Mouse (Mus musculus) small intestine, adult 2 months (tissue): Measurements from ENCODE around the gene Procr.

Experiments
- CTCF ChIP-seq: fragments of 200-500 bp; IDR thresholded peaks from 2 replicates; pipeline ENCODE4 v1.5.1; 2012; ENCODE audit warnings: low read depth, mild to moderate bottlenecking, control low read depth, inconsistent platforms, low read length, moderate library complexity, mixed read lengths; ENCODE audit not compliant: insufficient replicate concordance, insufficient read length; ENCODE audit errors: extremely low read depth
- POLR2A ChIP-seq: fragments of 200-500 bp; IDR thresholded peaks from 2 replicates; pipeline ENCODE4 v1.6.1; 2012; ENCODE audit warnings: low read depth, mild to moderate bottlenecking, control low read depth, inconsistent platforms, low read length, moderate library complexity

GRCm38 (mm10) chr2:155775685-155776263 lies 24.9 kb downstream of the Procr start:
- TF ChIP-seq POLR2A (no peak), CTCF (no peak)
